Mouse (Mus musculus) cerebellum, postnatal 14 days (tissue): Measurements from ENCODE around the gene Gdpgp1.

Source experiments
- DNase-seq, 2 experiments: peaks; one replicate each; pipeline ENCODE4 v3.0.0; 2021; ENCODE audit warnings: mixed read lengths in 2 of 2

Gdpgp1 gene

GRCm38 (mm10) chr7:80232489-80233029 is at the start of gene Gdpgp1, which contains the start of gene Cib1:
Gene Gdpgp1, plus strand, starts transcription at chr7:80232865.
Gene Cib1, minus strand, starts transcription at chr7:80232813.
- DNase-seq = peak; percentile 92 to 95

- no peak for DNase-seq
These were observed 49.2 kb upstream of the Gdpgp1 start for GRCm38 (mm10) chr7:80183466-80183865.

- no peak for DNase-seq
These were observed 48.7 kb upstream of the Gdpgp1 start for GRCm38 (mm10) chr7:80183969-80184368.

GRCm38 (mm10) chr7:80184551-80184950 is 48.1 kb upstream of the Gdpgp1 start:
- no peak for DNase-seq

- no peak for DNase-seq
These were observed 47.7 kb upstream of the Gdpgp1 start for GRCm38 (mm10) chr7:80184968-80185367.

- no peak for DNase-seq
These were observed 46.6 kb upstream of the Gdpgp1 start for GRCm38 (mm10) chr7:80186021-80186420.

- peak; percentile 86 to 88 for DNase-seq
These were observed 46.0 kb upstream of the Gdpgp1 start, which contains the start of gene Sema4b for GRCm38 (mm10) chr7:80186531-80187296. Gene Sema4b, plus strand, starts transcription at chr7:80186841.

GRCm38 (mm10) chr7:80187501-80187900 is 45.2 kb upstream of the Gdpgp1 start:
- DNase-seq = no peak

- no peak for DNase-seq
These were observed 44.0 kb upstream of the Gdpgp1 start for GRCm38 (mm10) chr7:80188579-80189125.

- no peak for DNase-seq
These were observed 43.3 kb upstream of the Gdpgp1 start for GRCm38 (mm10) chr7:80189147-80189933.

GRCm38 (mm10) chr7:80191455-80191854 is 41.2 kb upstream of the Gdpgp1 start:
- DNase-seq = no peak

- peak; percentile 74 to 88 for DNase-seq
These were observed 40.2 kb upstream of the Gdpgp1 start for GRCm38 (mm10) chr7:80192226-80193061.

- DNase-seq = no peak
These were observed 38.5 kb upstream of the Gdpgp1 start for GRCm38 (mm10) chr7:80193941-80194739.

GRCm38 (mm10) chr7:80195146-80195545 is 37.5 kb upstream of the Gdpgp1 start:
- DNase-seq = no peak

- DNase-seq = no peak
These were observed 36.9 kb upstream of the Gdpgp1 start for GRCm38 (mm10) chr7:80195576-80196263.

- DNase-seq = peak in 1 of 2 experiments; percentile 53
These were observed 35.3 kb upstream of the Gdpgp1 start for GRCm38 (mm10) chr7:80197371-80197770.

- peak; percentile 76 to 83 for DNase-seq
These were observed 34.5 kb upstream of the Gdpgp1 start for GRCm38 (mm10) chr7:80197941-80198778.

GRCm38 (mm10) chr7:80198863-80199262 is 33.8 kb upstream of the Gdpgp1 start:
- peak in 1 of 2 experiments; percentile 45 for DNase-seq

- DNase-seq = no peak
These were observed 33.4 kb upstream of the Gdpgp1 start for GRCm38 (mm10) chr7:80199286-80199685.
